Mouse (Mus musculus) bone marrow macrophage, adult 2 months (primary cell): ENCODE results near the gene Ercc6l.

Experiments
- CTCF ChIP-seq: IDR thresholded peaks from 2 replicates; pipeline ENCODE4 v1.5.1; 2012; ENCODE audit warnings: low read depth, mild to moderate bottlenecking, low read length, moderate library complexity
- POLR2A ChIP-seq: IDR thresholded peaks from 2 replicates; pipeline ENCODE4 v1.6.1; 2012; ENCODE audit warnings: mild to moderate bottlenecking, low read depth, low read length, borderline replicate concordance

- no peak for TF ChIP-seq POLR2A
- TF ChIP-seq CTCF = no peak
These were observed 10.1 kb upstream of the Ercc6l start for GRCm38 (mm10) chrX:102166986-102167385.
